Mouse (Mus musculus): ENCODE measurements around the gene Bcas3. TPM values are rescaled to one million over a fixed set of nuclear protein-coding genes. Genes with fewer than 3 reads are reported as not detected.

Bcas3 gene
- total and polyA plus RNA-seq, 2 experiments from 2014 or later, result 31.6 to 32.3 TPM

- H3K36me3 ChIP-seq (ENCODE audit: insufficient read depth, low read length), result no peaks in the 10 kb centered on the region
- H3K4me2 ChIP-seq (ENCODE audit: low read depth, low read length), result no peak overlapping the region
- no peak overlapping the region for H3K9ac ChIP-seq (replicated peaks; ENCODE audit: low read length)
- no peak overlapping the region for H3K4me3 ChIP-seq (ENCODE audit: low read length)
- H3K27me3 ChIP-seq (ENCODE audit: insufficient read depth, low read length), result peaks cover 75% of the 10 kb centered on the region
- ATAC-seq, result no peak
- no peaks in the 10 kb centered on the region for H3K9me3 ChIP-seq (ENCODE audit: low read length)
- no peaks in the 10 kb centered on the region for H3K4me1 ChIP-seq (ENCODE audit: insufficient read depth, low read length)
- DNase-seq (ENCODE audit: low spot score), result no peak
- no peak overlapping the region for H3K27ac ChIP-seq
- peak; percentile 37 for TF ChIP-seq CTCF (IDR thresholded peaks at IDR 0.05; ENCODE audit: low read depth)
- 4% methylated on average over 17 of the region's 17 CpGs for WGBS
Measured at GRCm38 (mm10) chr11:85830901-85831341, 478.0 kb downstream of the Bcas3 start.

DNA sequence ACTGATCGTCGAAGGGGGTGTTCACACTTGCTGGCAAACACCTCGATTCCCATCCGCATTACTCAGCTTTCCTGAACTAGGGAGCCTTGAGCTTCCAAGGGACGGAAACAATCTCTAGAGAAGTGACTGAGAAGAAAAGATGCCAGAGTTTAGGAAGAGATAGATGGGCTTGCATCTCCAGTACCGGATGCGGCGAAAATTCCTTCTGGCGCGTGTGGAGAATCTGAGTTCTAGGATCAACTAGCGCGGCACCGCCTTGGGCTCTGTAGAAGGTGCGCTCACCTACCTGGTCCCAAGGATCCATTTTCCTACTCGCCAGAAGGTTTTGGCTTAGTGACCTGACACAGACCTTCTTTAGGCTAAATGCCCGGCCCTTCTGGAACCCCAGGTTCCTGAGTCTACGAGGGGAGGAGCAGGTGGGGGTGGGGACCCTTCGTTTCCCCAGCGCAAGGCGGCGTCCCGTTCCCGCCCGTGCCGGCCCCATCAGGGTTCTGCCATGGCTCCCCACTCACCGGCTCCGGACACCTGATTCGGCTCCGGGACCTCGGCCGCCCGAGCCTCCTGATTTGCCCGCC is 478.8 kb downstream of the Bcas3 start:
- Histone ChIP-seq H3K9me3 (ENCODE audit: low read length) (no peaks in the 10 kb centered on the region), H3K9ac (replicated peaks; ENCODE audit: low read length) (no peak overlapping the region), H3K4me1 (ENCODE audit: insufficient read depth, low read length) (no peaks in the 10 kb centered on the region), H3K27me3 (ENCODE audit: insufficient read depth, low read length) (peaks cover 75% of the 10 kb centered on the region), H3K27ac (no peak overlapping the region), H3K4me2 (ENCODE audit: low read depth, low read length) (peak overlapping the region; percentile 52), H3K36me3 (ENCODE audit: insufficient read depth, low read length) (no peaks in the 10 kb centered on the region), H3K4me3 (ENCODE audit: low read length) (peak overlapping the region; percentile 32)
- 2% methylated on average over 33 of the region's 33 CpGs for WGBS
- ATAC-seq (no peak), DNase-seq (ENCODE audit: low spot score) (no peak)
- no peak for TF ChIP-seq CTCF (IDR thresholded peaks at IDR 0.05; ENCODE audit: low read depth)

DNA sequence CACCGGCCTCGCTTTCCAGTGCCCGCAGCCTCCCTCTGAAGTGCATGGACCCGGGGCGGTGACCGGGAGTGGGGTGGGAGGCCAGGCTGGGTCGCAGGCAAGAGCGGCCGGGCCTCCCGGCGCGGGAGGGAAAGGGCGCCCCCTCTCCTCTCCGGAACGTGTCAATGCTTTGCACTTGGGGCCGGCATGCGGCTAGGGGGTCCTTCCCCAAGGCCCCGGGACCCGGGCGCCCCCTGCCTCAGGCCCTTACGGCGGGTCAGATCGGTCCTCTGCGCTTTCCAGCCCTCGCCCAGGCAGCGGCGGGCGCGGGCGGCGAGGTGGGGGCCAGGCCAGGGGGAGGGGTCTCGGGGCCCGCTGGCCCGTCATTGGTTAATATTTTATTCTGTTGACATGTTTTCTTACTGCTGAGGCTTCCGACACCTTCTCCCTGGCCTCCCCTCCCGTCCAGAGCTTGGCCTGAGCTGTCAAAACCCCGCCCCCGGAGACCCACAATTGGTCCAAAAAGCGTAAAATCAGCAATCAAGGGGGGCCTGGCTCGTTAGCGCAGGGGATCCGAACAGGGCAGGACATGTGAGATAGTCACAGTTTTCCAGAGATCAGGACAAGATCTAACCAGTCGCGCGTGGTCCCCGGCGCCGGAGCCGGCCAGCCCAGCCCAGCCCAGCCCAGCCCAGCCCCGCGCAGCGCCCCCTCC is 479.4 kb downstream of the Bcas3 start, which contains the start of gene Tbx2:
Tbx2 (plus strand) TSS at position 321 of the 694 bp plus-strand sequence.
- DNase-seq (ENCODE audit: low spot score) (no peak), ATAC-seq (peak; percentile 28; the same call in 1 of the 2 replicates)
- Histone ChIP-seq H3K4me2 (ENCODE audit: low read depth, low read length) (peak within 1 kb of the TSS; percentile 52), H3K27ac (no peak within 1 kb of the TSS), H3K27me3 (ENCODE audit: insufficient read depth, low read length) (peaks cover 73% of the 10 kb centered on the region), H3K4me1 (ENCODE audit: insufficient read depth, low read length) (no peaks in the 10 kb centered on the region), H3K36me3 (ENCODE audit: insufficient read depth, low read length) (no peaks in the 10 kb centered on the region), H3K9ac (replicated peaks; ENCODE audit: low read length) (peak within 1 kb of the TSS; percentile 7; the same call in 1 of the 2 replicates), H3K9me3 (ENCODE audit: low read length) (no peaks in the 10 kb centered on the region), H3K4me3 (ENCODE audit: low read length) (peak within 1 kb of the TSS; percentile 32)
- WGBS, result 2% methylated on average over 46 of the region's 52 CpGs
- no peak for TF ChIP-seq CTCF (IDR thresholded peaks at IDR 0.05; ENCODE audit: low read depth)

DNA sequence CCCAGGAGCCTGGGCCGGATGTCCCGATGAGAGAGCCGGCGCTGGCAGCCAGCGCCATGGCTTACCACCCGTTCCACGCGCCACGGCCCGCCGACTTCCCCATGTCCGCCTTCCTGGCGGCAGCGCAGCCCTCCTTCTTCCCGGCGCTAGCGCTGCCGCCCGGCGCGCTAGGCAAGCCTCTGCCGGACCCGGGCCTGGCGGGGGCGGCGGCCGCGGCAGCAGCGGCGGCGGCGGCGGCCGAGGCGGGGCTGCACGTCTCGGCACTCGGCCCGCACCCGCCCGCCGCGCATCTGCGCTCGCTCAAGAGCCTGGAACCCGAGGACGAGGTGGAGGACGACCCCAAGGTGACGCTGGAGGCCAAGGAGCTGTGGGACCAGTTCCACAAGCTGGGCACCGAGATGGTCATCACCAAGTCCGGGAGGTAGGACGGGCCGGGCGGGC is 480.1 kb downstream of the Bcas3 start:
- Histone ChIP-seq H3K9ac (replicated peaks; ENCODE audit: low read length) (peak overlapping the region; percentile 7; the same call in 1 of the 2 replicates), H3K36me3 (ENCODE audit: insufficient read depth, low read length) (no peaks in the 10 kb centered on the region), H3K27ac (no peak overlapping the region), H3K9me3 (ENCODE audit: low read length) (no peaks in the 10 kb centered on the region), H3K4me1 (ENCODE audit: insufficient read depth, low read length) (no peaks in the 10 kb centered on the region), H3K4me3 (ENCODE audit: low read length) (peak overlapping the region; percentile 32), H3K27me3 (ENCODE audit: insufficient read depth, low read length) (peaks cover 73% of the 10 kb centered on the region), H3K4me2 (ENCODE audit: low read depth, low read length) (peak overlapping the region; percentile 52)
- no peak for TF ChIP-seq CTCF (IDR thresholded peaks at IDR 0.05; ENCODE audit: low read depth)
- DNase-seq (ENCODE audit: low spot score), result no peak
- under 1% methylated on average over 42 of the region's 54 CpGs for WGBS
- no peak for ATAC-seq

DNA sequence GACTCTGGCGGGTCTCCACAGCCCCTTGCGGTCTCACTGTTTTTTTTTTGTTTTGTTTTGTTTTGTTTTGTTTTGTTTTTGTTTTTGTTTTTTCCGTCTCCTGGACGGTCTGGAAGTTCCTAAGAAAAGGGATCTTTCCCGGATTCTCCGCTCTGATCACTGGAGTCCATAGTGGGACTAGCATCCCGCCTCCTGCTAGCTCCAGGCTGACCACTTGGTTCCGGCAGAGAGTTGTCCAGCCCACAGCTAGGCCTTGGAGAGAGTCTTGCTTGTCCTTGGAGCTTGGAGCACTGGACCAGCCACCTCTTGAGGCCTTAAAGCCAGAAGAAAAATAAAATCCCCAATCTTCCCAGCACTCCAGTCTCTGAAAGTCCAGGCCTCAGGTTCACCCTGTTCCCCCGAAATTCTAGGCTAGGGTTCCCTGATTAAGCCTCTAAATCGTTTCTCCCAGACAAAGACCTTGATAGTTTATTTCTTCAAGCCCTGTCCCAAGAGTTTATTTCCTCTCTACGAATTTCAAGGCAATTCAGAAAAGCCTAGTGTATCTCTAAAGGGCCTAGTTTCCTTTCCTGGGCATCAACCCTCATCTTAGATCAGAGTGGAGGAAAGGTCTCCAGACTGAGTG is 480.9 kb downstream of the Bcas3 start:
- WGBS, result 5% methylated on average over 11 of the region's 11 CpGs

DNA sequence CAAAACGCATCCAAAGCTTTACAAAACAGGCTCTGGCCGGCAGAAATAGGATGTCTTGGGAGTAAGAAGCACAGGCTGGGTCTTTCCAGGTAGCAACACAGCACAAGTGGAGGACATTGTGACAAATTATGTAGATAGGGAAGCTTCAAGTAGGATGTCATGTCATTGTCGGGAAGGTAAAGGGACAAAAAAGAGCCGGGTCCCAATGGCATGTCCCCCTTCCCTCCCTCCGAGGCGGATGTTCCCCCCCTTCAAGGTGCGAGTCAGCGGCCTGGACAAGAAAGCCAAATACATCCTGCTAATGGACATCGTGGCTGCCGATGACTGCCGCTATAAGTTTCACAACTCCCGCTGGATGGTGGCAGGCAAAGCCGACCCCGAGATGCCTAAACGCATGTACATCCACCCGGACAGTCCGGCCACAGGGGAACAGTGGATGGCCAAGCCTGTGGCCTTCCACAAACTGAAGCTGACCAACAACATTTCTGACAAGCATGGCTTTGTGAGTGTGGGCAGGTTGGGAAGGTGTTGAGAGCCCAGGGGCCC is 481.5 kb downstream of the Bcas3 start:
- no peak overlapping the region for H3K27ac ChIP-seq
- 8% methylated on average over 17 of the region's 17 CpGs for WGBS
- H3K36me3 ChIP-seq (ENCODE audit: insufficient read depth, low read length), result no peaks in the 10 kb centered on the region
- H3K4me1 ChIP-seq (ENCODE audit: insufficient read depth, low read length), result no peaks in the 10 kb centered on the region
- no peaks in the 10 kb centered on the region for H3K9me3 ChIP-seq (ENCODE audit: low read length)
- ATAC-seq (no peak), DNase-seq (ENCODE audit: low spot score) (no peak)
- H3K4me2 ChIP-seq (ENCODE audit: low read depth, low read length), result no peak overlapping the region
- H3K9ac ChIP-seq (replicated peaks; ENCODE audit: low read length), result no peak overlapping the region
- peaks cover 75% of the 10 kb centered on the region for H3K27me3 ChIP-seq (ENCODE audit: insufficient read depth, low read length)
- TF ChIP-seq CTCF (IDR thresholded peaks at IDR 0.05; ENCODE audit: low read depth), result no peak
- no peak overlapping the region for H3K4me3 ChIP-seq (ENCODE audit: low read length)

More for the DNA sequence above, 480.9 kb downstream of the Bcas3 start:
- Histone ChIP-seq H3K27me3 (ENCODE audit: insufficient read depth, low read length) (peaks cover 75% of the 10 kb centered on the region), H3K9me3 (ENCODE audit: low read length) (no peaks in the 10 kb centered on the region), H3K4me3 (ENCODE audit: low read length) (peak overlapping the region; percentile 32; the same call in 1 of the 2 replicates), H3K9ac (replicated peaks; ENCODE audit: low read length) (no peak overlapping the region), H3K27ac (no peak overlapping the region), H3K4me1 (ENCODE audit: insufficient read depth, low read length) (no peaks in the 10 kb centered on the region), H3K4me2 (ENCODE audit: low read depth, low read length) (no peak overlapping the region; the same call in 1 of the 2 replicates), H3K36me3 (ENCODE audit: insufficient read depth, low read length) (no peaks in the 10 kb centered on the region)
- ATAC-seq (no peak), DNase-seq (ENCODE audit: low spot score) (no peak)
- no peak for TF ChIP-seq CTCF (IDR thresholded peaks at IDR 0.05; ENCODE audit: low read depth)
